Mouse (Mus musculus): ENCODE measurements around the gene Chm. TPM values are rescaled to one million over a fixed set of nuclear protein-coding genes. Genes with fewer than 3 reads are reported as not detected.
A peak's percentile ranks its signal among the peaks of the same experiment; 100 is the strongest.

Chm gene
- polyA plus RNA-seq, 1 experiment from 2014 or later: 13.3 TPM

MicroRNAs encoded within 50 kb of the gene (microRNA counts, 519-probe panel; counts per million panel counts)
- microRNA mmu-miR-361: 4,075 counts per million, percentile 68 among the panel's probes with 10 or more counts

Small RNA genes lying within 50 kb of the gene (microRNA-seq; reads per million reads assigned to microRNA genes)
- 2,332 reads per million, percentile 86 among the genes with 10 or more reads in this experiment for gene Mir361

Other genes with a start within 250 kb of the Chm start
- gene Dach2, start 112.0 kb upstream of the Chm start, polyA plus RNA-seq (2015; fragmentation: Nextera tagmentation; extraction: Ambion mirVana): 6.5 and 6.6 TPM in 2 replicates